Mouse (Mus musculus): ENCODE measurements at regions not wholly inside any gene's neighbourhood (a gene's known extent, or its start where the extent isn't known, plus 50 kb on each side); places are given as distances from the start of the nearest gene placed in this dataset.

- TF ChIP-seq POLR2A (IDR thresholded peaks at IDR 0.05; ENCODE audit: borderline replicate concordance, low read depth, low read length) (no peak), CTCF (IDR thresholded peaks at IDR 0.05; ENCODE audit: low read depth, low read length) (no peak)
Observed at GRCm38 (mm10) chr2:11960777-11961176, 183.1 kb downstream of the Ankrd16 start.
